Mouse (Mus musculus): ENCODE measurements around the gene Tenm2.

DNA sequence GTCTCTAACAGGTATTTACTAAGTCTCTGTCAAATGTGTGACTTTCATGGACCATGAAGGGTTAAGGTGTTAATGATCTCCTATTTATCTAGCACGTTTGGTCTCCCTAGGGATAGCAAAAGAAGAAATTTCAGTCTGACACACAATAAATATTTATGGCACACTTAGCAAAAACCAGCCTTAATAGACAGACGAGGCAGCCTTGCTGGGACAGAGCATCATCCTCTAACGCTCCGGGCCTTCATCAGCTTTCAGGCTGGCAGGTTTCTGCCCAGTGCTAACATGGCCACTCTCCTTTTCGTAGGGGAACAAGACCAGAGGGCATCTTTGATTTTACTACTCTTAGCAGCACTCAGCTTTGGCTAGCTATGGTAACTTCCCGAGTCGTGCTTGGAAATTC is 537.5 kb downstream of the Tenm2 start:
- TF ChIP-seq CTCF (IDR thresholded peaks at IDR 0.05) (no peak), EP300 (IDR thresholded peaks at IDR 0.05) (no peak)

All from lung, postnatal 0 days (tissue).